In genomic region chr1:171917305-171918039, GRCm38 (mm10) we compare ENCODE assay signal across 11 mouse cellular contexts. TPM values are rescaled to one million over a fixed set of nuclear protein-coding genes. Genes with fewer than 3 reads are reported as not detected.
DNase-seq lines count a peak whose midpoint lies in the region; ATAC-seq and TF ChIP-seq lines count a peak whose summit lies in the region.
"Had no signal": no experiment of that assay in that cellular context is flagged by ENCODE, and none has a peak within 500 bp of the region (broad histone marks: within the 10 kb centered on the region; RNA-seq: fewer than 3 reads in every experiment).

Slamf6 (plus strand) TSS chr1:171917515.

- no peaks in the 10 kb centered on the region for H3K9me3 ChIP-seq in liver, postnatal 0 days (ENCODE audit: low read length)
- H3K9me3 ChIP-seq in liver, embryonic 12.5 days (replicated peaks), result no peaks in the 10 kb centered on the region
- no peaks in the 10 kb centered on the region for H3K9me3 ChIP-seq in hindbrain, embryonic 14.5 days (ENCODE audit: control insufficient read depth, low read length)
- H3K9me3 ChIP-seq: intestine, embryonic 15.5 days; liver, embryonic 13.5 days had no signal

- DNase-seq in liver, postnatal 0 days, result peak; percentile 20
- DNase-seq in heart, postnatal 10 days, result peak; percentile 24 to 27
- peak; percentile 18 to 65 for DNase-seq in natural killer cell, adult 2 months (ENCODE audit: low spot score in 2 of 2)
- DNase-seq in urinary bladder, adult 2 months (ENCODE audit: low spot score), result no peak
- no peak for DNase-seq in layer of hippocampus, adult 18-20 months (ENCODE audit: low spot score in 2 of 2)
- no peak for DNase-seq in hindbrain, embryonic 14.5 days (ENCODE audit: low spot score)
- DNase-seq in embryo, embryonic 9.5 days (ENCODE audit: extremely low spot score), result no peak
- DNase-seq: liver, embryonic 13.5 days had no signal

- H3K36me3 ChIP-seq in liver, postnatal 0 days (replicated peaks; ENCODE audit: insufficient read depth, low read length), result no peaks in the 10 kb centered on the region
- no peaks in the 10 kb centered on the region for H3K36me3 ChIP-seq in liver, embryonic 12.5 days
- no peaks in the 10 kb centered on the region for H3K36me3 ChIP-seq in hindbrain, embryonic 14.5 days (replicated peaks; ENCODE audit: control insufficient read depth, insufficient read depth)
- H3K36me3 ChIP-seq: G1E; intestine, embryonic 15.5 days; liver, embryonic 13.5 days had no signal

- no peak for TF ChIP-seq EP300 in liver, postnatal 0 days (IDR thresholded peaks at IDR 0.05; ENCODE audit: low read depth)

- no peak for TF ChIP-seq CTCF in liver, postnatal 0 days (IDR thresholded peaks at IDR 0.05; ENCODE audit: low read depth)

- intact Hi-C loops in heart, postnatal 10 days (cut with DNase I), result no loop called here

- peak within 1 kb of the TSS; percentile 34; the same call in 1 of the 2 replicates for H3K4me2 ChIP-seq in liver, postnatal 0 days (ENCODE audit: low read depth, low read length)
- H3K4me2 ChIP-seq in liver, embryonic 12.5 days, result no peak within 1 kb of the TSS
- H3K4me2 ChIP-seq in hindbrain, embryonic 14.5 days (replicated peaks), result no peak within 1 kb of the TSS
- H3K4me2 ChIP-seq: intestine, embryonic 15.5 days; liver, embryonic 13.5 days had no signal

- H3K27ac ChIP-seq in liver, postnatal 0 days (ENCODE audit: low read depth), result peak within 1 kb of the TSS; percentile 62
- no peak within 1 kb of the TSS for H3K27ac ChIP-seq in liver, embryonic 12.5 days
- no peak within 1 kb of the TSS for H3K27ac ChIP-seq in hindbrain, embryonic 14.5 days
- H3K27ac ChIP-seq: intestine, embryonic 15.5 days; liver, embryonic 13.5 days had no signal

- H3K27me3 ChIP-seq in liver, postnatal 0 days (ENCODE audit: insufficient read depth, low read length), result no peaks in the 10 kb centered on the region
- H3K27me3 ChIP-seq in liver, embryonic 12.5 days (replicated peaks), result no peaks in the 10 kb centered on the region
- H3K27me3 ChIP-seq in hindbrain, embryonic 14.5 days (ENCODE audit: control insufficient read depth, insufficient read depth, low read length), result no peaks in the 10 kb centered on the region
- H3K27me3 ChIP-seq: intestine, embryonic 15.5 days; liver, embryonic 13.5 days had no signal

- no peak; the same call in 1 of the 2 replicates for ATAC-seq in liver, postnatal 0 days
- ATAC-seq in liver, embryonic 12.5 days, result no peak
- no peak for ATAC-seq in hindbrain, embryonic 14.5 days (ENCODE audit: low FRiP score)
- ATAC-seq: intestine, embryonic 15.5 days had no signal

- no peaks in the 10 kb centered on the region for H3K4me1 ChIP-seq in liver, postnatal 0 days (ENCODE audit: insufficient read depth)
- H3K4me1 ChIP-seq in liver, embryonic 12.5 days, result no peaks in the 10 kb centered on the region
- no peaks in the 10 kb centered on the region for H3K4me1 ChIP-seq in hindbrain, embryonic 14.5 days (replicated peaks; ENCODE audit: control insufficient read depth, insufficient read depth, low read length)
- H3K4me1 ChIP-seq: intestine, embryonic 15.5 days; liver, embryonic 13.5 days had no signal

- H3K9ac ChIP-seq in liver, postnatal 0 days (replicated peaks), result peak within 1 kb of the TSS; percentile 51
- no peak within 1 kb of the TSS for H3K9ac ChIP-seq in liver, embryonic 12.5 days
- no peak within 1 kb of the TSS for H3K9ac ChIP-seq in hindbrain, embryonic 14.5 days
- H3K9ac ChIP-seq: intestine, embryonic 15.5 days; liver, embryonic 13.5 days had no signal

- WGBS in liver, postnatal 0 days (ENCODE audit: insufficient replicate concordance), result 41% methylated on average over 14 of the region's 14 CpGs
- 56% methylated on average over 14 of the region's 14 CpGs for WGBS in liver, embryonic 12.5 days (ENCODE audit: insufficient replicate concordance)
- 86% methylated on average over 14 of the region's 14 CpGs for WGBS in hindbrain, embryonic 14.5 days

- H3K4me3 ChIP-seq in liver, postnatal 0 days (ENCODE audit: low read depth, low read length), result peak within 1 kb of the TSS; percentile 18
- no peak within 1 kb of the TSS for H3K4me3 ChIP-seq in liver, embryonic 12.5 days
- no peak within 1 kb of the TSS for H3K4me3 ChIP-seq in hindbrain, embryonic 14.5 days (replicated peaks; ENCODE audit: low read length)
- H3K4me3 ChIP-seq: intestine, embryonic 15.5 days; liver, embryonic 13.5 days had no signal

RNA-seq across cellular contexts. Expression of gene Slamf6, which starts in this region (rescaled TPM):
- 6.8 and 7.2 TPM in 2 replicates for polyA plus RNA-seq in liver, postnatal 0 days (2015; fragmentation: Nextera tagmentation; extraction: Ambion mirVana)
- 0.17 and 0.20 TPM in 2 replicates for polyA plus RNA-seq in liver, embryonic 12.5 days (2016; fragmentation: Nextera tagmentation; extraction: Ambion mirVana)
- total RNA-seq in heart, postnatal 10 days (2021), result under 1 TPM; 0.42 to 0.84 TPM
- polyA plus RNA-seq in urinary bladder, adult 2 months (2012; rRNA removed), result 0.43 and 0.70 TPM in 2 replicates
- total RNA-seq in layer of hippocampus, adult 18-20 months (2021), result not detected
- polyA plus RNA-seq in hindbrain, embryonic 14.5 days (2014; fragmentation: Nextera tagmentation; extraction: Ambion mirVana), result 0.21 and 0.33 TPM in 2 replicates
- polyA plus RNA-seq: G1E had no signal

Comparison
In these comparisons a context has a peak if more than half of its experiments do, and no peak if none do; other contexts are left out.
1. Peak in DNase-seq in heart, postnatal 10 days; RNA of the gene not detected or under 1 TPM.
2. DNase-seq: peak in liver, postnatal 0 days (single experiment) and natural killer cell, adult 2 months (2 of 2); none in urinary bladder, adult 2 months (single experiment), layer of hippocampus, adult 18-20 months (0 of 2), hindbrain, embryonic 14.5 days (single experiment) and embryo, embryonic 9.5 days (single experiment).